Mouse (Mus musculus) subcutaneous adipose tissue, adult 2 months (tissue): ENCODE results near the gene Scmh1. TPM values are rescaled to one million over a fixed set of nuclear protein-coding genes. Genes with fewer than 3 reads are reported as not detected.

Experiments used
- polyA plus RNA-seq: library from polyadenylated mRNA; depleted of rRNA; stranded (reverse); fragments of >200 nt; gene quantifications from 2 replicates; pipeline ENCODE4 v1.2.3, GENCODE M21; 2012; ENCODE audit warnings: low replicate concordance; rRNA removed

Gene Scmh1
- 30.3 and 74.0 TPM in 2 replicates for polyA plus RNA-seq

DNA sequence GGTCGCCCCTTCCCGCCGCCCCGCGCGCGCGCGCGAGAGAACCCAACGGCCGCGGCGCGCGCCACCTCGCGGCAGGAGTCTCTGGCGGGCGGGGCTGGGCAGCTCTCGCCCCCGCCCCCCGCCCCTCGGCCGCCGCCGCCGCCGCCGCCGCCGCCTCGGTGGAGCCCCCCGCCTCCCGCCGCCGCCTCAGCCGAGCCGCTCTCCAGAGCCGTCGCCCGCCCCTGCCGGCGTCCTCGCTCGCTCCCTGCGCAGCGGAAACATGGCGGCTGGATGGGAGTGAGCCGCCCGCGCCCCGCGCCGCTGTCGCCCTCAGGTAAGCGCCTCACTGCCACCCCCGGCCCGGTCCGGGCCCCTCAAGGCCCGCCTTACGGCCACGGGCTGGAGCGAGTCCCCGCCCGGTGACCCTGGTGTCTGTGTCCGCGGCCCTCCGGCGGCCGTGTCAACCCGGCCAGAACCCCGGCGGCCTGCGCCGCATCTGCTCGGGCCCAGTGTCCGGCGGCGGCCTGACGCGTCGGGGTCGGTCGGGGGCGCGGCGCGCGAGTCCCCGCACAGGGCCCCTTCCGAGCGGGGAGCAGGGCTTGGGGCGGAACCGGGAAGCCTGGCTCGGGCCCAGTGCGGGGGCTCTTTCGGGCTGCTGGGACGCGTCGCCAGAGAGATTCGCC lies at the start of gene Scmh1:
Scmh1 (plus strand) TSS at position 138 of the 662 bp plus-strand sequence.

GRCm38 (mm10) chr4:120531986-120532385 lies 126.9 kb downstream of the Scmh1 start, which contains the start of gene Slfnl1:
Gene Slfnl1 (plus strand): TSS chr4:120532231.

DNA sequence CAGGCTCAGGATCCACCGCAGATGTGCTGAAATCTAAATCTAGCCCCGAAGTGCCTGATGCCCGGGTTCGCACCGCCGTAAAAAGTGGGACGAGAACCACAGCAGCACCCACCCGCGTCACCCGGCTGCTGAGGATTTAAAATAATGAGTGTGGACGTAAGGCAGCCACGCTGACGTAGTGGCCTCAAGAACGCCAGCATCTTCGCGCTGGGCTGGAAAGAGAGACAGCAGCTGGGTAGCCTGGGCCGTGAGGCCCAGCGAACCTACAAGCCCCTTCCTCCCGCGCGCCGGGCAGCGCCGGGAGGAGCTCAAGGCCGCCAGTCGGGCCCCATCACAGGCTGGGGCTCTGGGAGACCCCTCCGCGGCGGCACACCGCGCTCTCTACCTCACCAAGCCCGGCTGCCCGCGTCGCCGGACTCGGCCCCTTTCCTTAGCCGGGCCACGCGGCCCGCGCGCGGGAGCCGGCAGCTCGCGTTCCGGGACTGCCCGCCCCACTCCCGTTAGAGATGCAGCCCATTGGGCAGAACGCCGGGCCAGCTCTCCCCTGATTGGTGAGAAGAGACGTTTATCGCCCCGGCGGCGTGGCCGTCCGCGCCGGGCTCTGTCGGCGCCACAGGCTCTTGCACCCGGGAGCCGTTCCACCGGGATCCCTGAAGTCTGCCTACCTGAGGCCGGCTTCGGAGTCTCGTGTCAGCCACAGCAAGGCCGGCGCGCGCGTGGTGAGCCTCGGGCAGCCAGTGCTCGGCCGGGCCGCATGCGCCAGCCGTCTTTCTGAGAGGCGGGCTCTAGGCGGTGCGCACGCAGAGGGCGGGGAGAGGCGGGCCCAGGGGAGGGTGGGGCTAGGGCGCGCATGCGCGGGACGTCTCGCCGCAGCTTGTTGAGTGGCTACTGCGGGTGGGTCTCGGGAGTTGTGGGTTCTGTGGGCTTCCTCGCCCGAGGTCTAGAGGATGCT lies 164.7 kb downstream of the Scmh1 start, which contains the start of gene Ctps:
Ctps (minus strand) TSS at position 791 of the 952 bp plus-strand sequence.

Other genes starting within 250 kb of the Scmh1 start
- 0.62 TPM in 1 of 2 replicates, not detected in the other for gene Edn2, start 244.1 kb upstream of the Scmh1 start, polyA plus RNA-seq
- 0.54 and 2.6 TPM in 2 replicates for gene Foxo6, start 117.9 kb upstream of the Scmh1 start, polyA plus RNA-seq
- gene Slfnl1, start 127.0 kb downstream of the Scmh1 start, polyA plus RNA-seq = 0.17 TPM in 1 of 2 replicates, not detected in the other
- gene Ctps, start 165.0 kb downstream of the Scmh1 start, polyA plus RNA-seq = 6.3 and 20.6 TPM in 2 replicates
- 0.63 TPM in 1 of 2 replicates, not detected in the other for gene Gm8439, start 183.5 kb downstream of the Scmh1 start, polyA plus RNA-seq